Mouse (Mus musculus): ENCODE data around the gene Reln.

Reln gene

GRCm38 (mm10) chr5:21920310-21920709 is 424.2 kb downstream of the Reln start:
- no peak for DNase-seq

DNA sequence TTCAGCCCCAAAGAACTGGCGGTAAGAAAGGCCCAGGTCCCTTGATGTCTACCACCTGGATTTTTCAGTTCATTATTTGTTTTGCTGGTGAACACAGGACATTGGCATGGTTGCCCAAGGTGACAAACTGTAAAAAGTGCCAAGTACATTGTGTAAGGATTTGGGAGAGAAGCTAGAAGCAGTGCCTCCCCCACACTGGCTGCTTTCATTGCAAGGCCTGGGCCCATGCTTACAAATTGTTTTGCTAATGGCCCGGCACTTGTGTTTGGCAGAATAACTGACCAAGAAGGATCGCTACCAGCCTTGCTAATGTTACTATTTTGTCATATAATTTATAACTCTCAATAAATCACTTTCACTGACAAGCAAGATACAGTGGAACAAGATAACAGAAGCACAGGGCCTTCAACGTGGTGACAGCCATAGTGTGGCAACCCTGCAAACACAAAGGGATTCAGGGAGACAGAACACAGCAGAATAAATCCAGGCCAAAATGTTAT is 425.2 kb downstream of the Reln start:
- no peak for DNase-seq

- no peak for DNase-seq
Measured at GRCm38 (mm10) chr5:21915973-21916372, 428.5 kb downstream of the Reln start.

DNA sequence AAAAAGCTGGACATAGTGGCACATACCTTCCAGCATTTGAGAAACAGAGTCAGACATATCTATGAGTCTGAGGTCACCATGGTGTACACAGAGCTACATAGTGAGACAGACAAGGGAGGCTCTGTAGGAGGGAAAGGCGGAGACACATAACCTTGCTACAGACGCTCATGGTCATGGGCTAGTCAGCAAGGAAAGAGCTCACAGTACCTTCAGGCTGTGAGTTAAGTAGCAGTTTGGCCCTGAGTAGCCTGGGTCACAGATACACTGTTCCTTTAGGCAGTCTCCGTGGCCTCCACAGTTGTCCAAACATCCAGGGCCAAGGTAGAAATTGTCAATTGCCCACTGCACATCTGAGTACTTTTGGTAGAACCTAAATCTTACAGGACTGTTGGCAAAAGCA is 429.7 kb downstream of the Reln start:
- DNase-seq, result no peak

- DNase-seq, result no peak
Measured at GRCm38 (mm10) chr5:21912835-21913530, 431.5 kb downstream of the Reln start.

GRCm38 (mm10) chr5:21910726-21911125 is 433.8 kb downstream of the Reln start:
- no peak for DNase-seq

GRCm38 (mm10) chr5:21909713-21910112 is 434.8 kb downstream of the Reln start:
- DNase-seq, result no peak

GRCm38 (mm10) chr5:21901411-21901810 is 443.1 kb downstream of the Reln start:
- DNase-seq, result no peak

- DNase-seq, result no peak
Measured at GRCm38 (mm10) chr5:21900891-21901290, 443.6 kb downstream of the Reln start.

DNA sequence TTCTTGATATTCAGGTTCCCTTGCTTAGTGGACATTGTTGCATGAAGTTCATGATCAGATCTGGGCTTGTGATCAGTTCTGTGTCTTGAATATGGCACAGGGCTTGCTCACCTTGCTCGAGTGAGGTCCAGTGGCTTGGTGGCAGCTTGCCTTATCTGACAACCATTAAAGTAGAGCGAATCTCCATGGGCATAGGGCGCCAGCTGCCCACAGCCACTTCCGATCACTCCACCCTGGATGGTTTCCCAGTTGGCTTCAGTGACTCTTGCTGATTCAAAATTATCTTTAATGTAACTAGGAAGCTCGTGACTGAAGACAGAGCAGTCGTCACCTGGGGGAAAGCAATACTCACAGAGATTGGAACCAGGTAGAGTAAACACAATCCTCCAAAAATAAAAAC is 445.6 kb downstream of the Reln start:
- no peak for DNase-seq

DNA sequence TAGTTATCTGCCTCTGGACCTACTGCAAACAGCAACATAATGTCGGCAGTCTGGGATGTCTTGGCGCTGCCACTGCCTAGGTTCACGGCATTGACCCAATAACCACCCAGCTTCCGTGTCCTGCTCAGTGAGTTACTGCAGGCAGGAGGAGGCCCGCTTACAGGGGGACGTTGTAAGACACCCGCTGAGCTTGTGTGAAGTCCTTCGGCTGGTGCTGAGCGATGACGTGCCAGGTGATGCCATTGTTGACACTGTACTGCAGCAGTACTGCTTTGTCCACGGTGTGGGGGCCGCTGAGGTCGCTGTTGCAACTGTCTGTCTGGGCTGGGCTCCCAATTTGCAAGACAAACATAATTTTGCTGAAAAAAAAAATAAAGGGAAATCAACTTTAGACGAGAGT is 447.9 kb downstream of the Reln start:
- no peak for DNase-seq

DNA sequence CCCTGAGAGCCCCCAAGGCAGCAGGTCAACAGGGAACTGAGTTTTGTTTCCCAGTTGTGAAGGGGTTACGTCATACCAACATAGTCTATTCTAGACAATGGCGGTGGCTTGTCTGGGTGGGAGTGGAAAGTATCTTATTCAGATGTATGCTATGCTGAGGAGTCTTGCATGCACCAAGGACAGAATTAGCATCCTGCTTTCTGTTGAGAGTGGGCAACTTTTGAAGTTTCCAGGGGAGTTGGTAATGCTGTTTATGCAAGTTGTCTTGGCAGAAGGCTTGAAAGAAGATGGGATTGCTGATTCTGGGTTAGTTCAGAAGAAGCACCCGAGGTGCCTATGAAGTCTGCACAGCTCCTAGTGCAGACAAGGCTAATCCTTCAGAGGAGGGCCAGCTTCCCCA is 450.3 kb downstream of the Reln start:
- DNase-seq, result no peak

DNA sequence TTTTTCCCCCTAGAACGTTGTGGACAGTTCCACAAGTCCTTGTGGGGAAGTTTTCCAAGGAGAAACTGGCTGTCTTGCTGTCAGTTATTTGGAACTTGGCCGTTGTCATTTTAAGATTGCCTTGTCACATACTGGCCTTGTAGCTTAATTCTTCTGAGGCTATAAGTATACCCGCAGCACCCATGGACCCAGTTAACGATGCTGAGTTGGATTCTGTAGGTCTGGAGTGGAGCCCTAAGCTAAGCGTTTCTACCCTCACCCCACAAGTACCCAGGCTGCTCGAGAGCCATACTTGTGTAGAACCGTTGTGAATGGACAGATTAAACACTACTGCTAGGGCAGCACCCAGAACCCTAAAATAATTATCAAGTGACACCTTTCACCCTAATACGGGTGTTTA is 477.8 kb downstream of the Reln start:
- DNase-seq, result no peak

GRCm38 (mm10) chr5:21866311-21866712 is 478.2 kb downstream of the Reln start:
- DNase-seq, result peak in 1 of 2 experiments; percentile 2

DNA sequence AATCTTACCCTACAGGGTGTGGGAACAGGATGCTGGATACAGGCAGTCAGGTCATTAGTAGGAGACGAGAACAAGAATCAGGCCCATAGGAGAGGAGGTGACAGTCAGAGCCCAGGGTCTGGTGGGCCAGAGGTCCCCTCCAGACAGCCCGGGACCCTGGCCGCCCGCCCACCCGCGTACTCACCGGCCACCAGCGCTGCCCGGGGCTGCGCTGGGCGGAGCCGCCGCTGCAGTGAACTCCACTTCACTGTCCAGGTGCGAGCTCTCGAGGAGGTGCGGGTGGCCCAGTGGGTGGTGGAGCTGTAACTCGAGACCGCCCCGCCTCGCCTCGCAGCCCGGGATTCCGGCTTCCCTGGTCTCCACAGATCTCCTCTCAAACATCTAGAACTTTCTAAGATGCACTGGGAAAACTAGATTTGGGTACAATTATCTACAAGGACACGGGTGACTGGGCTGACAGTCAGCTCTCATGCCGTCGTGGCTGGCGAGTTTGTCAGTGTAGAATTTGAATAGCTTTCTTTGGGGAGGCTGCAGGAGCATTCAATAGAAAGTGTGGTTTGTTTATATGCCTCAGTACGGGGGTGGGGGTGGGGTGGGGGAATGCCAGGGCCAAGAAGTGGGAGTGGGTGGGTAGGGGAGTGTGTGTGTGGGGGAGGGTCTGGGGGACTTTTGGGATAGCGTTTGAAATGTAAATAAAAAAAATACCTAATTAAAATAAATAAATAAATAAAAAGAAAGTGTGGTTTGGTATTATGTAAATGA is 479.0 kb downstream of the Reln start, which contains the start of gene Slc26a5:
Slc26a5 (minus strand) TSS at position 259 of the 762 bp plus-strand sequence.
- no peak for DNase-seq

GRCm38 (mm10) chr5:21858653-21859052 is 485.8 kb downstream of the Reln start:
- DNase-seq, result no peak

DNA sequence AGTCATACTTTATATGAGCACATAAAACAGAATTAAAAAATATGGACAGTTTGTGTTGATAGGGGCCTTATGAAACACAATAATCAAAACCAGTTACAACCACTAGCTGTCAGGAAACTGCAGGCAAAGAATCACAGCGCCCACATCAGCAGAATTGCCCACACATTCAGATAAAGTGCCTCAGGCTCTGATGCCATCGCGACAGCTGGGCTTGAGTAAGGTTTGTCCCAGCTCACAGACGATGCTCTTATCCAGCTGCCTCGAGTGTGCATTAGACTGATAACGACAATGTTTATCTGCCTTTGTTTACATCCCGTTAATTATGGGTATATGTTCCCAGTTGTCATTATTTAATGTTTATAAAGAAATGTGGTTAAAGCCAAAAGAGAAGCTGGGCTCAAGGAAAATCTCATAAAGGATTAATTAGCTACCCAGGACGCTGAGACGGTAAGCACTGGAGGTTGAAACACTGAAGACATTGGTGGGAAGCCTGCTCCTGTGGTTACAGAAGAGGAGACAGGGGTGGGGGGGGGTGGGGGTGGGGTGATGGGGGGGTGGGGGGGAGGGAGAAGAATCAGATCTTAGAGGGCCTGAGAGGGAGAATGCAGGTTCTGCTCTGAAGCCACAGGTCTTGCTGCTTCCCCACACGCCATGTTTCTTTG is 492.7 kb downstream of the Reln start:
- DNase-seq, result no peak

DNA sequence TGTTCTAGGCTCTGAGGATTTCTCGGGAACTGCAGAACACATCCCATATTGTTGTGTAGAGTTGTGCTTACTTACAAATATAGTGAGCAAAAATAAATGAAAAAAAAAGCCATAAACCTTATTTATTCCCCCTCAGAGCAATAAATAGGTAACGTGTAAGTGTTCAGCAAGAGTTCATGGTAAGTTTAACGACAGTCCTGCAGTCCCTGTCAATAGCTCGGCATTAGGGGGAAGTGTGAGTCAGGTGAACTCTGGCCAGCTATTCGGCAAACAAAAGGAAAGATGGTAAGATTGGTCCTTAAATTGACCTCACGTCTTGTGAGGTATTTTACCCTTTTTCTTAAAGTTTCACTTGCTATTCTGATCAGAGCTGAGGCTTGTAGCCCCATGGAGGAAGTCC is 497.1 kb downstream of the Reln start:
- DNase-seq, result no peak

GRCm38 (mm10) chr5:21846616-21847290 is 497.7 kb downstream of the Reln start:
- no peak for DNase-seq

DNA sequence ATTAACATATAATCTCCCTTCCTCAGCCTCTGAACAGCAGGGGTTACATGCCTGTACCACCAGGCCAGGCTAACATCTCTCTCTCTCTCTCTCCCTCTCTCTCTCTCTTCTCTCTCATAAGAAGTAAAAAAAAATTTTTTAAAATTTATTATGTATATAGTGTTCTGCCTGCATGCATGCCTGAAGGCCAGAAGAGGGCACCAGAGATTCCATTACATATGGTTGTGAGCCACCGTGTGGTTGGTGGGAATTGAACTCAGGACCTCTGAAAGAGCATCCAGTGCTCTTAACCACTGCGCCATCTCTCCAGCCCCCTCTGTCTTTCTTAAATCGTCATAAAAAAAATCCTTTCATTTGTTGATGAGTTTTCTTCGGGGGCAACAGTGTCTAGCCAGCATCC is 499.8 kb downstream of the Reln start:
- no peak for DNase-seq
